Comparison of ENCODE assay signal across 8 mouse cellular contexts in genomic region chr13:74493911-74494679, GRCm38 (mm10). TPM values are rescaled to one million over a fixed set of nuclear protein-coding genes. Genes with fewer than 3 reads are reported as not detected.
DNase-seq lines count a peak whose midpoint lies in the region; ATAC-seq and TF ChIP-seq lines count a peak whose summit lies in the region.

TSS of gene Zfp825 (minus strand) at chr13:74493992.

- H3K79me2 ChIP-seq in heart, adult 2 months (replicated peaks; ENCODE audit: control insufficient read depth, insufficient read depth, low read length), result 0 out of 2 replicates have a peak, but pooled peaks cover 1% of the 10 kb centered on the region

- peak within 1 kb of the TSS; percentile 74 for H3K4me2 ChIP-seq in embryonic facial prominence, embryonic 14.5 days (ENCODE audit: low read depth, low read length)
- H3K4me2 ChIP-seq in limb, embryonic 13.5 days (replicated peaks), result peak within 1 kb of the TSS; percentile 89
- H3K4me2 ChIP-seq in midbrain, embryonic 16.5 days (ENCODE audit: low read length), result peak within 1 kb of the TSS; percentile 94

- WGBS in embryonic facial prominence, embryonic 14.5 days, result 0% methylated on average over 23 of the region's 23 CpGs
- under 1% methylated on average over 23 of the region's 23 CpGs for WGBS in heart, adult 2 months
- WGBS in limb, embryonic 13.5 days, result under 1% methylated on average over 23 of the region's 23 CpGs
- under 1% methylated on average over 23 of the region's 23 CpGs for WGBS in midbrain, embryonic 16.5 days

- no peak for TF ChIP-seq CTCF in heart, adult 2 months (IDR thresholded peaks at IDR 0.05)

- H3K36me3 ChIP-seq in embryonic facial prominence, embryonic 14.5 days (ENCODE audit: control insufficient read depth, insufficient read depth, low read length), result no peaks in the 10 kb centered on the region
- H3K36me3 ChIP-seq in heart, adult 2 months (ENCODE audit: control insufficient read depth, insufficient read depth, low read length), result no peaks in the 10 kb centered on the region
- no peaks in the 10 kb centered on the region for H3K36me3 ChIP-seq in limb, embryonic 13.5 days
- no peaks in the 10 kb centered on the region for H3K36me3 ChIP-seq in midbrain, embryonic 16.5 days (ENCODE audit: control insufficient read depth, insufficient read depth, low read length)

- peak; percentile 98 for ATAC-seq in embryonic facial prominence, embryonic 14.5 days (ENCODE audit: low read depth)
- peak; percentile 98 for ATAC-seq in limb, embryonic 13.5 days (ENCODE audit: low FRiP score, low read depth)
- ATAC-seq in midbrain, embryonic 16.5 days, result peak; percentile 100

- peak; percentile 93 for DNase-seq in 3T3-L1 (ENCODE audit: low read depth, low spot score)
- DNase-seq in adrenal gland, postnatal 4 days (ENCODE audit: low spot score in 2 of 2), result peak; percentile 15 to 56
- peak; percentile 94 for DNase-seq in embryonic facial prominence, embryonic 14.5 days (ENCODE audit: low spot score)
- peak; percentile 72 to 82 for DNase-seq in heart, adult 2 months
- peak; percentile 71 to 78 for DNase-seq in kidney, adult 8-10 months
- DNase-seq in spleen, postnatal 10 days (ENCODE audit: low spot score in 2 of 2), result peak; percentile 47 to 73

- H3K9me3 ChIP-seq in embryonic facial prominence, embryonic 14.5 days (ENCODE audit: control insufficient read depth, low read length), result no peaks in the 10 kb centered on the region
- H3K9me3 ChIP-seq in limb, embryonic 13.5 days, result no peaks in the 10 kb centered on the region
- no peaks in the 10 kb centered on the region for H3K9me3 ChIP-seq in midbrain, embryonic 16.5 days (replicated peaks; ENCODE audit: control insufficient read depth, low read length, poor library complexity, severe bottlenecking)

- H3K27ac ChIP-seq in embryonic facial prominence, embryonic 14.5 days (replicated peaks; ENCODE audit: low read depth, low read length), result peak within 1 kb of the TSS; percentile 83
- H3K27ac ChIP-seq in heart, adult 2 months, result peak within 1 kb of the TSS; percentile 68
- H3K27ac ChIP-seq in limb, embryonic 13.5 days, result peak within 1 kb of the TSS; percentile 83
- H3K27ac ChIP-seq in midbrain, embryonic 16.5 days (ENCODE audit: low read length), result peak within 1 kb of the TSS; percentile 88

- intact Hi-C loops in heart, adult 2 months (cut with DNase I), result loop anchor here (1.0 kb wide), 1 partner anchor 29 kb away; no protein-coding TSS in a partner anchor

- peak within 1 kb of the TSS; percentile 60 for H3K4me3 ChIP-seq in embryonic facial prominence, embryonic 14.5 days (ENCODE audit: low read depth, low read length)
- H3K4me3 ChIP-seq in heart, adult 2 months, result peak within 1 kb of the TSS; percentile 58
- peak within 1 kb of the TSS; percentile 65 for H3K4me3 ChIP-seq in limb, embryonic 13.5 days
- H3K4me3 ChIP-seq in midbrain, embryonic 16.5 days (ENCODE audit: low read depth, low read length), result peak within 1 kb of the TSS; percentile 66

- peak within 1 kb of the TSS; percentile 73 for H3K9ac ChIP-seq in embryonic facial prominence, embryonic 14.5 days (ENCODE audit: low read depth, low read length)
- peak within 1 kb of the TSS; percentile 78 for H3K9ac ChIP-seq in heart, adult 2 months (ENCODE audit: low read depth, low read length)
- H3K9ac ChIP-seq in limb, embryonic 13.5 days, result peak within 1 kb of the TSS; percentile 78
- peak within 1 kb of the TSS; percentile 88 for H3K9ac ChIP-seq in midbrain, embryonic 16.5 days (ENCODE audit: low read depth, low read length)

- no peaks in the 10 kb centered on the region for H3K4me1 ChIP-seq in embryonic facial prominence, embryonic 14.5 days (ENCODE audit: control insufficient read depth, insufficient read depth, low read length)
- peaks cover 3% of the 10 kb centered on the region for H3K4me1 ChIP-seq in heart, adult 2 months (ENCODE audit: control insufficient read depth, insufficient read depth, low read length)
- H3K4me1 ChIP-seq in limb, embryonic 13.5 days, result peaks cover 7% of the 10 kb centered on the region
- H3K4me1 ChIP-seq in midbrain, embryonic 16.5 days (ENCODE audit: control insufficient read depth, insufficient read depth, low read length), result peaks cover 6% of the 10 kb centered on the region; the same call in 1 of the 2 replicates

- TF ChIP-seq POLR2A in heart, adult 2 months (IDR thresholded peaks at IDR 0.05; ENCODE audit: insufficient read depth, low read depth, low read length), result peak; percentile 87

- no peaks in the 10 kb centered on the region for H3K27me3 ChIP-seq in embryonic facial prominence, embryonic 14.5 days (replicated peaks; ENCODE audit: control insufficient read depth, insufficient read depth, low read length)
- no peaks in the 10 kb centered on the region for H3K27me3 ChIP-seq in heart, adult 2 months (ENCODE audit: control insufficient read depth, insufficient read depth, low read length)
- no peaks in the 10 kb centered on the region for H3K27me3 ChIP-seq in limb, embryonic 13.5 days
- no peaks in the 10 kb centered on the region for H3K27me3 ChIP-seq in midbrain, embryonic 16.5 days (ENCODE audit: control insufficient read depth, insufficient read depth, low read depth, low read length)

- 0 out of 2 replicates have a peak, but pooled peaks have one; percentile 39 for TF ChIP-seq EP300 in heart, adult 2 months (IDR thresholded peaks at IDR 0.05; ENCODE audit: insufficient read depth, low read depth, low read length)

RNA-seq across cellular contexts. Expression of gene Zfp825, which starts in this region (rescaled TPM):
- total RNA-seq in adrenal gland, postnatal 4 days (2021), result 10 to 100 TPM; 13.2 to 13.7 TPM
- polyA plus RNA-seq in embryonic facial prominence, embryonic 14.5 days (2014; fragmentation: Nextera tagmentation; extraction: Ambion mirVana), result 16.0 and 19.2 TPM in 2 replicates
- 1 to 10 TPM; 5.2 to 5.6 TPM for total RNA-seq in heart, adult 2 months (2021)
- 2.1 and 4.3 TPM in 2 replicates for polyA plus RNA-seq in heart, adult 2 months (2012; rRNA removed)
- polyA plus RNA-seq in limb, embryonic 13.5 days (2015; fragmentation: Nextera tagmentation; extraction: Ambion mirVana), result 26.1 and 26.5 TPM in 2 replicates
- 15.5 and 15.6 TPM in 2 replicates for polyA plus RNA-seq in midbrain, embryonic 16.5 days (2015; fragmentation: Nextera tagmentation; extraction: Ambion mirVana)

Comparison
In these comparisons a context has a peak if more than half of its experiments do, and no peak if none do; other contexts are left out.
1. Peak in every context shown above with its lines: DNase-seq, ATAC-seq, H3K4me3 ChIP-seq and H3K27ac ChIP-seq.
2. DNase-seq: peak in every context shown above with its lines; median percentile 94 in embryonic facial prominence, embryonic 14.5 days; 93 in 3T3-L1; 77 in heart, adult 2 months; 74 in kidney, adult 8-10 months; 60 in spleen, postnatal 10 days; 36 in adrenal gland, postnatal 4 days.